Mouse (Mus musculus): ENCODE measurements at regions not wholly inside any gene's neighbourhood (a gene's known extent, or its start where the extent isn't known, plus 50 kb on each side); places are given as distances from the start of the nearest gene placed in this dataset.

- no peak for TF ChIP-seq TCF12 (IDR thresholded peaks at IDR 0.05; ENCODE audit: low read depth, low read length)
- TF ChIP-seq ETS1 (IDR thresholded peaks at IDR 0.05; ENCODE audit: low read depth, low read length) = no peak
- no peak for TF ChIP-seq POLR2A (IDR thresholded peaks at IDR 0.05; ENCODE audit: control insufficient read depth in 1 of 2, insufficient read depth in 1 of 2, low read depth in 1 of 2, low read length in 2 of 2, poor library complexity in 1 of 2)
Observed at GRCm38 (mm10) chr2:78558128-78558527, 309.8 kb upstream of the Ube2e3 start.
